Mouse (Mus musculus) stomach, postnatal 0 days (tissue): Measurements from ENCODE around the gene Gm11213.

Source experiments
- CTCF ChIP-seq: IDR thresholded peaks from 2 replicates; pipeline ENCODE4 v1.5.1; 2016; ENCODE audit warnings: antibody characterized with exemption, low read depth, mild to moderate bottlenecking, moderate library complexity
- EP300 ChIP-seq: optimal IDR thresholded peaks from 2 replicates; pipeline ENCODE3; 2016; ENCODE audit warnings: antibody characterized with exemption

- no peak for TF ChIP-seq CTCF
- no peak for TF ChIP-seq EP300
These were observed 52.2 kb downstream of the Gm11213 start for GRCm38 (mm10) chr4:63552865-63553264.
